Mouse (Mus musculus): ENCODE results near the gene Klhl35.

- TF ChIP-seq CTCF (IDR thresholded peaks at IDR 0.05; ENCODE audit: low read depth): no peak
- no peak for TF ChIP-seq EP300 (IDR thresholded peaks at IDR 0.05; ENCODE audit: low read depth)
Observed at GRCm38 (mm10) chr7:99477235-99477634, 11.4 kb downstream of the Klhl35 start.

Measured in heart, postnatal 0 days (tissue).